ENCODE assay signal across 20 mouse cellular contexts in genomic region chr9:61125769-61126168, GRCm38 (mm10).
DNase-seq lines count a peak whose midpoint lies in the region; ATAC-seq lines count a peak whose summit lies in the region.
"Had no signal": no experiment of that assay in that cellular context is flagged by ENCODE, and none has a peak within 500 bp of the region (broad histone marks: within the 10 kb centered on the region; RNA-seq: fewer than 3 reads in every experiment).

No protein-coding gene starts in this region.

- H3K36me3 ChIP-seq in heart, embryonic 16.5 days (ENCODE audit: control insufficient read depth, insufficient read depth) = no peaks in the 10 kb centered on the region
- no peaks in the 10 kb centered on the region for H3K36me3 ChIP-seq in heart, embryonic 12.5 days
- H3K36me3 ChIP-seq in embryonic facial prominence, embryonic 10.5 days (replicated peaks) = no peaks in the 10 kb centered on the region
- H3K36me3 ChIP-seq: embryonic facial prominence, embryonic 15.5 days; heart, embryonic 13.5 days; neural tube, embryonic 15.5 days had no signal

- H3K9me3 ChIP-seq in heart, embryonic 16.5 days (replicated peaks; ENCODE audit: control insufficient read depth, low read length) = no peaks in the 10 kb centered on the region
- no peaks in the 10 kb centered on the region for H3K9me3 ChIP-seq in heart, embryonic 12.5 days (replicated peaks)
- no peaks in the 10 kb centered on the region for H3K9me3 ChIP-seq in embryonic facial prominence, embryonic 10.5 days
- H3K9me3 ChIP-seq: embryonic facial prominence, embryonic 15.5 days; heart, embryonic 13.5 days; neural tube, embryonic 15.5 days had no signal

- peak; percentile 71 for ATAC-seq in heart, embryonic 16.5 days (replicated peaks; ENCODE audit: extremely low read depth, insufficient read depth, low FRiP score)
- no peak for ATAC-seq in heart, embryonic 12.5 days (ENCODE audit: insufficient number of reproducible peaks, low FRiP score)
- ATAC-seq in megakaryocyte progenitor cell, adult 5-6 weeks (replicated peaks; ENCODE audit: poor library complexity) = peak; percentile 69
- ATAC-seq: midbrain, embryonic 16.5 days had no signal

- no peak overlapping the region for H3K9ac ChIP-seq in heart, embryonic 16.5 days (ENCODE audit: low read length)
- H3K9ac ChIP-seq in heart, embryonic 12.5 days = no peak overlapping the region
- H3K9ac ChIP-seq: embryonic facial prominence, embryonic 15.5 days; heart, embryonic 13.5 days; neural tube, embryonic 15.5 days had no signal

- H3K4me2 ChIP-seq in heart, embryonic 16.5 days (ENCODE audit: low read depth, low read length) = no peak overlapping the region
- no peak overlapping the region for H3K4me2 ChIP-seq in heart, embryonic 12.5 days
- H3K4me2 ChIP-seq: embryonic facial prominence, embryonic 15.5 days; heart, embryonic 13.5 days; neural tube, embryonic 15.5 days had no signal

- peaks cover 6% of the 10 kb centered on the region for H3K27me3 ChIP-seq in heart, embryonic 16.5 days (ENCODE audit: control insufficient read depth, insufficient read depth, low read length)
- peaks cover 45% of the 10 kb centered on the region for H3K27me3 ChIP-seq in heart, embryonic 12.5 days (replicated peaks)
- H3K27me3 ChIP-seq in embryonic facial prominence, embryonic 10.5 days (replicated peaks; ENCODE audit: low read depth, poor library complexity, severe bottlenecking) = peaks cover 64% of the 10 kb centered on the region

- no peaks in the 10 kb centered on the region for H3K4me1 ChIP-seq in heart, embryonic 16.5 days (ENCODE audit: control insufficient read depth, insufficient read depth, low read length)
- no peaks in the 10 kb centered on the region for H3K4me1 ChIP-seq in heart, embryonic 12.5 days (replicated peaks)
- peaks cover 29% of the 10 kb centered on the region for H3K4me1 ChIP-seq in embryonic facial prominence, embryonic 10.5 days
- H3K4me1 ChIP-seq: heart, embryonic 13.5 days had no signal

- WGBS in heart, embryonic 16.5 days = 65% methylated on average over 7 of the region's 7 CpGs
- WGBS in heart, embryonic 12.5 days = 53% methylated on average over 7 of the region's 7 CpGs
- WGBS in embryonic facial prominence, embryonic 10.5 days = 74% methylated on average over 7 of the region's 7 CpGs

- peak overlapping the region; percentile 11; the same call in 1 of the 2 replicates for H3K27ac ChIP-seq in heart, embryonic 16.5 days (ENCODE audit: low read length)
- H3K27ac ChIP-seq in heart, embryonic 12.5 days (ENCODE audit: poor library complexity, severe bottlenecking) = no peak overlapping the region
- 0 out of 2 replicates have a peak overlapping the region, but pooled peaks have one; percentile 3 for H3K27ac ChIP-seq in embryonic facial prominence, embryonic 10.5 days (replicated peaks)
- H3K27ac ChIP-seq: embryonic facial prominence, embryonic 15.5 days; gastrocnemius, adult 2 months; heart, embryonic 13.5 days; neural tube, embryonic 15.5 days had no signal

- H3K4me3 ChIP-seq in heart, embryonic 16.5 days (ENCODE audit: low read length) = no peak overlapping the region
- H3K4me3 ChIP-seq in heart, embryonic 12.5 days = no peak overlapping the region
- no peak overlapping the region for H3K4me3 ChIP-seq in embryonic facial prominence, embryonic 10.5 days
- H3K4me3 ChIP-seq: embryonic facial prominence, embryonic 15.5 days; gastrocnemius, adult 2 months; heart, embryonic 13.5 days; neural tube, embryonic 15.5 days had no signal

- DNase-seq in embryonic facial prominence, embryonic 10.5 days (ENCODE audit: low spot score) = no peak
- peak; percentile 53 to 79 for DNase-seq in thymus, postnatal 36 days
- no peak for DNase-seq in kidney, postnatal 4 days
- no peak for DNase-seq in right cerebral cortex, postnatal 10 days (ENCODE audit: low spot score in 2 of 2)
- DNase-seq: adrenal gland, postnatal 25 days; cerebellum, adult 18-20 months; gastrocnemius, adult 2 months; heart, adult 11 months; heart, postnatal 36 days; kidney, adult 11 months; lung, adult 18-20 months; lung, postnatal 14 days; right cerebral cortex, postnatal 4 days had no signal

Comparison
In these comparisons a context has a peak if more than half of its experiments do, and no peak if none do; other contexts are left out.
1. DNase-seq: peak in thymus, postnatal 36 days (2 of 2); none in embryonic facial prominence, embryonic 10.5 days (single experiment), kidney, postnatal 4 days (0 of 2) and right cerebral cortex, postnatal 10 days (0 of 2).